Mouse (Mus musculus): ENCODE data around the gene Serpinb12.
A peak's percentile ranks its signal among the peaks of the same experiment; 100 is the strongest.
"Not testable (repeated sequence)": the region's sequence is repeated elsewhere in the genome, so short reads cannot be mapped to it uniquely, and the experiment has no call there.

Gene Serpinb12

GRCm38 (mm10) chr1:106934265-106934664 is at the start of gene Serpinb12:
Serpinb12 (plus strand) TSS chr1:106934449.
- DNase-seq (ENCODE audit: low spot score): no peak

GRCm38 (mm10) chr1:106895142-106895541 is 39.1 kb upstream of the Serpinb12 start:
- not testable (repeated sequence) for DNase-seq (ENCODE audit: low spot score)

- DNase-seq (ENCODE audit: low spot score): no peak
Observed at GRCm38 (mm10) chr1:106901406-106901805, 32.8 kb upstream of the Serpinb12 start.

- DNase-seq (ENCODE audit: low spot score): no peak
Observed at GRCm38 (mm10) chr1:106931954-106932353, 2.3 kb upstream of the Serpinb12 start.

- DNase-seq (ENCODE audit: low spot score): no peak
Observed at GRCm38 (mm10) chr1:106933658-106934057, 591 bp upstream of the Serpinb12 start.

GRCm38 (mm10) chr1:106947217-106947616 is 13.0 kb downstream of the Serpinb12 start:
- DNase-seq (ENCODE audit: low spot score): no peak

GRCm38 (mm10) chr1:106959981-106960380 is 25.7 kb downstream of the Serpinb12 start:
- DNase-seq (ENCODE audit: low spot score): no peak

GRCm38 (mm10) chr1:106961023-106961422 is 26.8 kb downstream of the Serpinb12 start:
- DNase-seq (ENCODE audit: low spot score): peak; percentile 29

GRCm38 (mm10) chr1:106980684-106981083 is 46.4 kb downstream of the Serpinb12 start, which contains the start of gene Serpinb13:
Serpinb13 (plus strand) TSS chr1:106980984.
- DNase-seq (ENCODE audit: low spot score): no peak

- DNase-seq (ENCODE audit: low spot score): no peak
Observed at GRCm38 (mm10) chr1:106983092-106983491, 48.8 kb downstream of the Serpinb12 start.

- DNase-seq (ENCODE audit: low spot score): no peak
Observed at GRCm38 (mm10) chr1:106983865-106984264, 49.6 kb downstream of the Serpinb12 start.

GRCm38 (mm10) chr1:107000424-107000823 is 66.2 kb downstream of the Serpinb12 start:
- peak; percentile 9 for DNase-seq (ENCODE audit: low spot score)

- DNase-seq (ENCODE audit: low spot score): no peak
Observed at GRCm38 (mm10) chr1:107001754-107002153, 67.5 kb downstream of the Serpinb12 start.

GRCm38 (mm10) chr1:107006316-107006715 is 72.1 kb downstream of the Serpinb12 start:
- DNase-seq (ENCODE audit: low spot score): no peak

Measured in urinary bladder, postnatal 14 days (tissue).